Mouse (Mus musculus) stomach, postnatal 0 days (tissue): Measurements from ENCODE around the gene Slc25a1. TPM values are rescaled to one million over a fixed set of nuclear protein-coding genes. Genes with fewer than 3 reads are reported as not detected.

ENCODE experiments used
- ATAC-seq: fragments of 200-750 bp; cut with Nextera tagmentation; 2 replicates; pipeline ENCODE4 v1.8.0; 2017; ENCODE audit not compliant: low FRiP score, low TSS enrichment
- DNase-seq: peaks from one replicate; pipeline ENCODE4 v3.0.0-alpha.2; 2016; ENCODE audit warnings: low spot score
- H3K27ac ChIP-seq: fragments of 300-500 bp; sonication (generic); replicated peaks from 2 replicates; pipeline ENCODE4 v1.5.1; 2014; ENCODE audit warnings: mild to moderate bottlenecking, control low read depth
- H3K27me3 ChIP-seq: fragments of 300-500 bp; sonication (generic); 2 replicates; pipeline ENCODE4 v1.6.1; 2014; ENCODE audit warnings: low read length; ENCODE audit not compliant: control insufficient read depth, insufficient read depth
- H3K36me3 ChIP-seq: fragments of 300-500 bp; sonication (generic); 2 replicates; pipeline ENCODE4 v1.6.1; 2014; ENCODE audit warnings: low read length, mixed read lengths; ENCODE audit not compliant: control insufficient read depth, insufficient read depth
- H3K4me1 ChIP-seq: fragments of 300-500 bp; sonication (generic); replicated peaks from 2 replicates; pipeline ENCODE4 v1.6.1; 2014; ENCODE audit warnings: antibody characterized with exemption; ENCODE audit not compliant: control insufficient read depth, insufficient read depth
- H3K4me2 ChIP-seq: fragments of 300-500 bp; sonication (generic); replicated peaks from 2 replicates; pipeline ENCODE4 v1.6.1; 2014; ENCODE audit warnings: low read depth, mild to moderate bottlenecking, control low read depth, moderate library complexity
- H3K4me3 ChIP-seq: fragments of 300-500 bp; sonication (generic); 2 replicates; pipeline ENCODE4 v1.5.1; 2014; ENCODE audit warnings: low read depth, low read length, control low read depth
- H3K9ac ChIP-seq: fragments of 300-500 bp; sonication (generic); 2 replicates; pipeline ENCODE4 v1.6.1; 2014; ENCODE audit warnings: mild to moderate bottlenecking, low read length, control low read depth, mixed read lengths
- H3K9me3 ChIP-seq: fragments of 300-500 bp; sonication (generic); 2 replicates; pipeline ENCODE4 v1.6.1; 2016; ENCODE audit warnings: low read length; ENCODE audit not compliant: control insufficient read depth
- CTCF ChIP-seq: IDR thresholded peaks from 2 replicates; pipeline ENCODE4 v1.5.1; 2016; ENCODE audit warnings: antibody characterized with exemption, low read depth, mild to moderate bottlenecking, moderate library complexity
- EP300 ChIP-seq: optimal IDR thresholded peaks from 2 replicates; pipeline ENCODE3; 2016; ENCODE audit warnings: antibody characterized with exemption
- WGBS: fragments of 180-500 bp; shearing (Covaris S2); extraction: QIAGEN DNeasy Blood & Tissue Kit; methylation state at CpG from one replicate; pipeline ENCODE4 v1.1.7; 2014; 5-methylcytosine and 5-hydroxymethylcytosine counted together
- polyA plus RNA-seq: library from polyadenylated mRNA; unstranded; fragments of >200 nt; fragmentation: Nextera tagmentation; extraction: Ambion mirVana; gene quantifications from 2 replicates; pipeline ENCODE4 v1.2.1, GENCODE M21; 2015

The Slc25a1 gene
- polyA plus RNA-seq, 1 experiment from 2014 or later, result 219 TPM

- H3K4me1 ChIP-seq, result no peaks in the 10 kb centered on the region
- no peaks in the 10 kb centered on the region for H3K9me3 ChIP-seq
- peaks cover 4% of the 10 kb centered on the region for H3K36me3 ChIP-seq
- peak overlapping the region; percentile 98 for H3K4me2 ChIP-seq
- peak; percentile 79 for ATAC-seq
- TF ChIP-seq EP300, result no peak
- TF ChIP-seq CTCF, result peak; percentile 86
- under 1% methylated on average over 9 of the region's 9 CpGs for WGBS
- no peaks in the 10 kb centered on the region for H3K27me3 ChIP-seq
- peak overlapping the region; percentile 75 for H3K4me3 ChIP-seq
- H3K27ac ChIP-seq, result peak overlapping the region; percentile 94
- DNase-seq, result peak; percentile 89
- H3K9ac ChIP-seq, result peak overlapping the region; percentile 84
Measured at GRCm38 (mm10) chr16:17928627-17929104, 647 bp upstream of the Slc25a1 start.

GRCm38 (mm10) chr16:17927351-17928082 is 502 bp downstream of the Slc25a1 start:
- Histone ChIP-seq H3K4me1 (peaks cover 2% of the 10 kb centered on the region; the same call in 1 of the 2 replicates), H3K36me3 (peaks cover 4% of the 10 kb centered on the region), H3K4me2 (peak overlapping the region; percentile 98), H3K4me3 (peak overlapping the region; percentile 75), H3K9ac (peak overlapping the region; percentile 84), H3K9me3 (no peaks in the 10 kb centered on the region), H3K27ac (peak overlapping the region; percentile 94), H3K27me3 (no peaks in the 10 kb centered on the region)
- under 1% methylated on average over 68 of the region's 72 CpGs for WGBS
- ATAC-seq, result peak; percentile 17
- TF ChIP-seq EP300, result no peak
- no peak for TF ChIP-seq CTCF
- peak; percentile 69 for DNase-seq

GRCm38 (mm10) chr16:17922163-17922538 is 5.9 kb downstream of the Slc25a1 start:
- Histone ChIP-seq H3K27me3 (no peaks in the 10 kb centered on the region), H3K9ac (peak overlapping the region; percentile 86), H3K4me3 (peak overlapping the region; percentile 73), H3K4me2 (peak overlapping the region; percentile 96), H3K36me3 (peaks cover 4% of the 10 kb centered on the region), H3K27ac (peak overlapping the region; percentile 88), H3K4me1 (peaks cover 2% of the 10 kb centered on the region; the same call in 1 of the 2 replicates), H3K9me3 (no peaks in the 10 kb centered on the region)
- DNase-seq (no peak), ATAC-seq (no peak)
- 1% methylated on average over 14 of the region's 14 CpGs for WGBS
- TF ChIP-seq CTCF, result no peak
- TF ChIP-seq EP300, result no peak

GRCm38 (mm10) chr16:17921325-17922162 is 6.5 kb downstream of the Slc25a1 start:
- Histone ChIP-seq H3K4me1 (peaks cover 2% of the 10 kb centered on the region; the same call in 1 of the 2 replicates), H3K9me3 (no peaks in the 10 kb centered on the region), H3K4me2 (peak overlapping the region; percentile 96), H3K27ac (peak overlapping the region; percentile 88), H3K27me3 (peaks cover 1% of the 10 kb centered on the region; the same call in 1 of the 2 replicates), H3K36me3 (peaks cover 4% of the 10 kb centered on the region), H3K9ac (peak overlapping the region; percentile 86), H3K4me3 (peak overlapping the region; percentile 73)
- WGBS, result under 1% methylated on average over 47 of the region's 47 CpGs
- peak; percentile 71 for TF ChIP-seq CTCF
- no peak for TF ChIP-seq EP300
- ATAC-seq, result peak; percentile 96
- DNase-seq, result peak; percentile 96

- Histone ChIP-seq H3K36me3 (no peaks in the 10 kb centered on the region), H3K4me1 (peaks cover 2% of the 10 kb centered on the region; the same call in 1 of the 2 replicates), H3K9me3 (no peaks in the 10 kb centered on the region), H3K4me2 (peak overlapping the region; percentile 96; the same call in 1 of the 2 replicates), H3K4me3 (no peak overlapping the region), H3K9ac (peak overlapping the region; percentile 68; the same call in 1 of the 2 replicates), H3K27ac (no peak overlapping the region), H3K27me3 (peaks cover 3% of the 10 kb centered on the region; the same call in 1 of the 2 replicates)
- ATAC-seq, result no peak
- 17% methylated on average over 20 of the region's 20 CpGs for WGBS
- no peak for DNase-seq
- TF ChIP-seq CTCF (no peak), EP300 (no peak)
Measured at GRCm38 (mm10) chr16:17920586-17920985, 7.4 kb downstream of the Slc25a1 start.
